Mouse (Mus musculus) G1E (cell line): ENCODE measurements around the gene Lrrc59.

ENCODE experiments used
- CTCF ChIP-seq: IDR thresholded peaks from 2 replicates; pipeline ENCODE4 v1.5.1; 2012; ENCODE audit warnings: low read depth, low read length, inconsistent platforms, mixed read lengths
- GATA1 ChIP-seq: IDR thresholded peaks from 2 replicates; pipeline ENCODE4 v1.6.1; 2012; ENCODE audit warnings: borderline replicate concordance, low read length, inconsistent platforms, mixed read lengths
- GATA2 ChIP-seq: IDR thresholded peaks from 2 replicates; pipeline ENCODE4 v1.6.1; 2012; ENCODE audit warnings: low read depth, low read length, inconsistent platforms, borderline replicate concordance
- POLR2AphosphoS5 ChIP-seq: IDR thresholded peaks from 2 replicates; pipeline ENCODE4 v1.6.1; 2012; ENCODE audit warnings: low read depth, low read length, inconsistent platforms; ENCODE audit not compliant: insufficient replicate concordance
- TAL1 ChIP-seq: conservative IDR thresholded peaks from 2 replicates; pipeline ENCODE4 v1.6.1; 2012; ENCODE audit warnings: low read depth, low read length, inconsistent platforms, mixed read lengths

DNA sequence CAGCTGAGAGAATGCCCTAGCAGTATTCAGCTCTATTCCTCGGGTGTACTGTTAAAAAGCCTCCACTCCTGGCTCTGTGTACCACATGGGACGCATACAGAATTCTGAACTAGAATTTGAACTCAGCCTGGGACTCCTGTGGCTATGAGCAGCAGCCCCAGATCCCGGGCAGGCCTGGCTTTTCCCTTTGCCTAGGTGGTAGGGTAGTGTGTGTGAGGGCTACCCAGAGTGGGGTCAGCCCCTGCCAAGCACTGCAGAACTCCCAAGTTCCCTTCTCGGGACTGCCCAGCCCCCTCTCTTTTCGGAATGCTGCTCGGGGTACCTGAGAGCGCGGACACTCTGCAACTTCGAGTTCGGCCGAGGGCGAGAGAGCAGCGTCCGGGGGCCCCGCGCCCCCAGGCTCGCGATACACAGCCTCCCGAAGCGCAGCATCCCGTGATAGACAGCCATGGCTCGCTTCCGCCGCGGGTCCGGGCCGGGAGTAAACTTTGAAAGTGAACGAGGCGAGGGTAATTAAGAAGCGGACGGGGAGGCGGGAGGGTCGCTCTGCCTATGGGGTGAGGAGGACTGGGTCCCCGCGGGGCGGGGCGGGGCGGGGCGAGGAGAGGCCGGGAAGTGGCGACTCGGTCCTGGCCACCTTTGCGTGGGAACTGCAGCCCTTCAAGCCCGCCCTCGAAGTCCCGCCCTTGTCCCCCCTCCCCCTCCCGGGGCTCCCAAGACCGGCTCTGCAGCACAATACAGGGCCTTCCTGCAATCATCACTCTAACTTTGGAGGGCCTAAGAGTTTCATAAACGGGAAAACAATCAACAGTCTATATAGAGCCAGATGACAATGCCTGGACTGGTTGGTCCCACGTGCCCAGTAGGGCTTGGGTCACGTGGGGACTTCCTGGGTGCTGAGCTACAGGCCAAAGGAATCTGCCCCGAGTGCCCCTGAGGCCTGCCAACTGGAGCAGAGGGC, 28.0 kb upstream of the Lrrc59 start, which contains the start of gene Acsf2:
- TF ChIP-seq CTCF (no peak), TAL1 (no peak), GATA1 (no peak), GATA2 (no peak), POLR2AphosphoS5 (no peak)
